Mouse (Mus musculus) ZHBTc4 (cell line): ENCODE data around the gene Atad5.
"Not testable (repeated sequence)": the region's sequence is repeated elsewhere in the genome, so short reads cannot be mapped to it uniquely, and the experiment has no call there.

Experiments used
- DNase-seq: peaks from one replicate; pipeline ENCODE4 v3.0.0-alpha.2; 2011; ENCODE audit warnings: low read depth, low spot score

Atad5 gene

GRCm38 (mm10) chr11:80176911-80177895 lies 88.0 kb downstream of the Atad5 start:
- peak; percentile 65 for DNase-seq

- peak; percentile 33 for DNase-seq
Measured at GRCm38 (mm10) chr11:80178316-80178715, 89.1 kb downstream of the Atad5 start.

- DNase-seq, result peak; percentile 66
Measured at GRCm38 (mm10) chr11:80181021-80181749, 92.0 kb downstream of the Atad5 start.

- DNase-seq, result not testable (repeated sequence)
Measured at GRCm38 (mm10) chr11:80183054-80183704, 94.0 kb downstream of the Atad5 start.

- peak; percentile 93 for DNase-seq
Measured at GRCm38 (mm10) chr11:80183705-80184255, 94.6 kb downstream of the Atad5 start, which contains the start of gene Rnf135. TSS of gene Rnf135 (plus strand) at chr11:80183851.

- DNase-seq, result peak; percentile 9
Measured at GRCm38 (mm10) chr11:80184531-80185071, 95.4 kb downstream of the Atad5 start.
